Mouse (Mus musculus): ENCODE data around the gene Tjp2. TPM values are rescaled to one million over a fixed set of nuclear protein-coding genes. Genes with fewer than 3 reads are reported as not detected.
A peak's percentile ranks its signal among the peaks of the same experiment; 100 is the strongest.

Tjp2 gene
- polyA plus RNA-seq, 1 experiment, result 19.3 TPM

DNA sequence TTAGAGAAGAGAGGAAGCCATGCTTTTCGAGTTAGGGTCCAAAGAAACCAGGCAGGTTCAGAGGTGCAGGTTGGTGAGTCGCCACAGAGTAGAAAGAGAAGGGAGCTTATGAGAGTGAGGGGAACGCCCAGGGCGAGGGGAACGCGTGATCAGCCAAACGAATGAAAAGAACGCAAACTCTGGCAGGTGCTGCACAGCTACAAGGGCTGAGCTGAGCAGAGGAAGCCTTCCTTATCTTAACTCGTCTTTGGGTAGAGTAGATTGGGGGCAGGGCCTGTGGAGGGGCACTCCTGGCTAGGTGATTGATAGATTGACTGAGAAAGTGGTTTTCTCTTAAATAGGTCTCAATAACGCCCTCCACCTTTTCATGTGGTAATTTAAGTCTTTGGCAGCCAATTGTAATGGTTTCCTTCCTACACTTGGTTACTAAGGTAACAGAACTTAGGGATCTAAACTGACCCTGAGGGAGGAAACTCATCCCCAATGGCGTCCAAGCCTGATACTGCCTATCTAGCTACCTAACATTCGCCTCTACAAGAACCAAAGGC, 160.4 kb downstream of the Tjp2 start:
- Histone ChIP-seq H3K27me3 (ENCODE audit: control insufficient read depth, insufficient read depth, low read length) (no peaks in the 10 kb centered on the region), H3K27ac (ENCODE audit: control insufficient read depth, insufficient read depth, low read depth, low read length) (peak overlapping the region; percentile 61), H3K4me3 (ENCODE audit: control insufficient read depth, low read depth, low read length) (peak overlapping the region; percentile 78), H3K36me3 (ENCODE audit: control insufficient read depth, insufficient read depth, low read length) (no peaks in the 10 kb centered on the region), H3K4me1 (ENCODE audit: control insufficient read depth, insufficient read depth, low read length) (peaks cover 10% of the 10 kb centered on the region)
- TF ChIP-seq POLR2A (IDR thresholded peaks at IDR 0.05; ENCODE audit: control insufficient read depth, low read depth, low read length), result 0 out of 2 replicates have a peak, but pooled peaks have one; percentile 17
- no peak for TF ChIP-seq CTCF (IDR thresholded peaks at IDR 0.05; ENCODE audit: control insufficient read depth, insufficient read depth, insufficient replicate concordance, low read depth, low read length)

DNA sequence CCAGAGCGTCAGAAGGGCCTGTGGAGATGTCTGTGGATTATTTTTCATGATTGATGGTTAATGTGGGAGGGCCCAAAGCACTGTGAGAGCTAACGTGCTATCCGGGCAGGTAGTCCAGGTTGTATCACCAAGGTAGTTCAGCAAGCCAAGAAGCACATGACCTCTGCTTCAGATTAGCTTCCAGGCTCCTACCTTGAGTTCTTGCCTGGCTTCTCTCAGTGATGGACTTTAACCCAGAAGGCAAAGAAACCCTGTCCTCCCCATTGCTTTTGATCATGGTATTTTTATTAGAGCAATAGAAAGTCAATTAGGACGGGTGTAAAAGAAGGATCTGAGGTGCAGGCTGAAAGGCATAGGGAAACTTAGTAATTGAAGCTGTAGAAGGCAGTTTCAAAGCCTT, 161.2 kb downstream of the Tjp2 start:
- no peak for TF ChIP-seq POLR2A (IDR thresholded peaks at IDR 0.05; ENCODE audit: control insufficient read depth, low read depth, low read length)
- no peak for TF ChIP-seq CTCF (IDR thresholded peaks at IDR 0.05; ENCODE audit: control insufficient read depth, insufficient read depth, insufficient replicate concordance, low read depth, low read length)
- H3K36me3 ChIP-seq (ENCODE audit: control insufficient read depth, insufficient read depth, low read length), result no peaks in the 10 kb centered on the region

DNA sequence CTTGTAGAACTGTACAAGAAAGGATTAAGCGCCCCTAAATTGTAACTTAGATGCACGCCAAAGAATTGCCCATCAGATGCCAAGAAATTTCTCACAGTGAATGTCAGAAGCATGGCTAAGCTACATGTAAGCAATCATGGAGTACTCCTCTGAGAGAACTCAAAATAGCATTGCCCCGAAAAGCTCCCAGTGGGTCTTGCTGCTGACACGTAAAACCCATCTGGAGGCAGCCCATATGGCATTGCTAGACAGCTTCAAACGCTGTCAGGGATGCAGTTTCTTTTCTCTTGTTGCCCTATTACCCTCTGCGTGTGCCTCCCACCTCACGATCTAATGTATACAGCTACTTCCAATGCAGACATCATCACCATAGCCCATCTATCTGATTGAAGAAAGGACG, 166.0 kb downstream of the Tjp2 start:
- TF ChIP-seq POLR2A (IDR thresholded peaks at IDR 0.05; ENCODE audit: control insufficient read depth, low read depth, low read length) (no peak), CTCF (IDR thresholded peaks at IDR 0.05; ENCODE audit: control insufficient read depth, insufficient read depth, insufficient replicate concordance, low read depth, low read length) (no peak)
- no peak overlapping the region for H3K4me3 ChIP-seq (ENCODE audit: control insufficient read depth, low read depth, low read length)
- H3K27me3 ChIP-seq (ENCODE audit: control insufficient read depth, insufficient read depth, low read length), result no peaks in the 10 kb centered on the region
- H3K4me1 ChIP-seq (ENCODE audit: control insufficient read depth, insufficient read depth, low read length), result no peaks in the 10 kb centered on the region
- no peak overlapping the region for H3K27ac ChIP-seq (ENCODE audit: control insufficient read depth, insufficient read depth, low read depth, low read length)
- no peaks in the 10 kb centered on the region for H3K36me3 ChIP-seq (ENCODE audit: control insufficient read depth, insufficient read depth, low read length)

More for the DNA sequence above, 161.2 kb downstream of the Tjp2 start:
- H3K27me3 ChIP-seq (ENCODE audit: control insufficient read depth, insufficient read depth, low read length), result no peaks in the 10 kb centered on the region
- no peak overlapping the region for H3K27ac ChIP-seq (ENCODE audit: control insufficient read depth, insufficient read depth, low read depth, low read length)
- H3K4me1 ChIP-seq (ENCODE audit: control insufficient read depth, insufficient read depth, low read length), result peaks cover 10% of the 10 kb centered on the region
- H3K4me3 ChIP-seq (ENCODE audit: control insufficient read depth, low read depth, low read length), result no peak overlapping the region

DNA sequence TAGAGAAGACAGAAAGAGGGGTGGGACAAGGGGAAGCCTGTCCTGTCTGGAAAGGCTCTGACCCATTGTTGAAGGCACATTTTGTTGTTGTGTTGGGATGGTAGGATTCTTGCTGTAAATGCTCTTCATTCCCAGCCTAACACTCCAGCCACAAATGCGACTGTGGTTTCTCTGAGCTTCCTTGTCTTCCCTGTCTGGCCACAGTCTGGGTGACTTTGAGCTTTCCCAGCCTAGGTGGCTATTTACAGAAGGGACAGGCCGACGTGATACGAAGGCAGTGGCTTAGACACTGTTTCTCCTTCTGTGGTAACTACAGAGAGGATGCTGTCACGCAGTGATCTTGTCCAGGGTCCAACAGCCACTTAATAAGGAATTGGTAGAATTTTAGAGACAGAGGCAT, 166.8 kb downstream of the Tjp2 start:
- no peak for TF ChIP-seq POLR2A (IDR thresholded peaks at IDR 0.05; ENCODE audit: control insufficient read depth, low read depth, low read length)
- TF ChIP-seq CTCF (IDR thresholded peaks at IDR 0.05; ENCODE audit: control insufficient read depth, insufficient read depth, insufficient replicate concordance, low read depth, low read length), result no peak
- Histone ChIP-seq H3K4me3 (ENCODE audit: control insufficient read depth, low read depth, low read length) (no peak overlapping the region), H3K27me3 (ENCODE audit: control insufficient read depth, insufficient read depth, low read length) (no peaks in the 10 kb centered on the region), H3K4me1 (ENCODE audit: control insufficient read depth, insufficient read depth, low read length) (no peaks in the 10 kb centered on the region), H3K27ac (ENCODE audit: control insufficient read depth, insufficient read depth, low read depth, low read length) (no peak overlapping the region), H3K36me3 (ENCODE audit: control insufficient read depth, insufficient read depth, low read length) (no peaks in the 10 kb centered on the region)

DNA sequence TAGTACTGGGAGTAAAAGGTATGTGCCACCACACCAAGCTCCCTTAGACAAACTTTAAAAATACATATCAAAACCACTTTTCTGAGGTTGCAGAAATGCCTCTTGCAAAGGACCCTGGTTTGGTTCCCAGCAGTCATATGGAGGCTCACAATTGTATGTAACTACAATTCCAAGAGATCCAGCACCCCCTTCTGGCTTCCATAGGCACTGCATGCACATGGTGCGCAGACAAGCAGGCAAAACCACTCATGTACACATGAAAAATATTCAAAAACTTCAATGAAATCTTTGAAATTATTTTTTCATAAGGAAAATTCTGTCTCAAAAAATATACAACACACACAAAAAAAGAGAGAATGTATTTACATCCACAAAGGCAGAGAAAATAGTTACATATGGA, 167.9 kb downstream of the Tjp2 start:
- Histone ChIP-seq H3K36me3 (ENCODE audit: control insufficient read depth, insufficient read depth, low read length) (no peaks in the 10 kb centered on the region), H3K4me1 (ENCODE audit: control insufficient read depth, insufficient read depth, low read length) (no peaks in the 10 kb centered on the region), H3K4me3 (ENCODE audit: control insufficient read depth, low read depth, low read length) (no peak overlapping the region), H3K27ac (ENCODE audit: control insufficient read depth, insufficient read depth, low read depth, low read length) (no peak overlapping the region), H3K27me3 (ENCODE audit: control insufficient read depth, insufficient read depth, low read length) (no peaks in the 10 kb centered on the region)
- TF ChIP-seq CTCF (IDR thresholded peaks at IDR 0.05; ENCODE audit: control insufficient read depth, insufficient read depth, insufficient replicate concordance, low read depth, low read length) (peak; percentile 39; the same call in 1 of the 2 replicates), POLR2A (IDR thresholded peaks at IDR 0.05; ENCODE audit: control insufficient read depth, low read depth, low read length) (no peak)

DNA sequence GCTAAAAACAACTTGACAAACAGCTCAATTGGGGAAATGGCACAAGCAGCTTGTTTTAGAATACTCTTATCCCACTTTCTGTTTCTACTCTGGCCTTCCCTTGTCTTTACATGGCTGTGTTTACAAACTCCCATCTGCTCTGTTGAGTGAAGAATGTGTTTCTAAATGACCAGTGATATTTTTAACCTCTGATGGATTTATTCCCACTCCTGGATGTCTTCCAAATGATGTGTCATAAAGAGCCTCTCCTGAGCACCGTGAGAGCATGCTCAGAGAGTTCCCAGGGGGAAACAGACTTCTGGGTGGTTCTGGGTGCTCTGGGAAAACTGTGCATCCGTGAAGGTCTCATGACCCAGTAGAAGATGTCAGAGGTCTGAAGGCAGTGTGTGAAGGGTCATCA, 169.9 kb downstream of the Tjp2 start:
- Histone ChIP-seq H3K36me3 (ENCODE audit: control insufficient read depth, insufficient read depth, low read length) (no peaks in the 10 kb centered on the region), H3K4me3 (ENCODE audit: control insufficient read depth, low read depth, low read length) (no peak overlapping the region), H3K27me3 (ENCODE audit: control insufficient read depth, insufficient read depth, low read length) (no peaks in the 10 kb centered on the region), H3K4me1 (ENCODE audit: control insufficient read depth, insufficient read depth, low read length) (no peaks in the 10 kb centered on the region), H3K27ac (ENCODE audit: control insufficient read depth, insufficient read depth, low read depth, low read length) (no peak overlapping the region)
- TF ChIP-seq CTCF (IDR thresholded peaks at IDR 0.05; ENCODE audit: control insufficient read depth, insufficient read depth, insufficient replicate concordance, low read depth, low read length), result no peak

DNA sequence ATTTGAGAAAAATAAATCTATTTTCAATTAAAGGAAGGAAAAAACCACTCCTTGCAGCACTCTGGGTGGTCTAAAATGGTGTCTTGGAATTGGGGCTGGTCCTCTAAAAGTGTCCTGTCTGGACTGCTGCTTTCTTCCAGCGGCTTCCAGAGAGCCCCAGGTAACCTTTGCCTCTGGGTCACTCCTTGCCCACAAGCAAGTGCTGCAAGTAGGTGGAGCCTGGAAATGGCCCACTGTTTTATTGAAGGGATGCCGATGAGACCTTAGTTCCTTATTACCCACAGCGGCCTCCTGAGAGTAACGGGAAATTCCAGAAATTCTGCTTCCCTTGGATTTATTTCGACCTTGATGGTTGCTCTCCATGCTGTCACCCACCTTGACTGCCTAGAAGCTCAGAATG, 170.6 kb downstream of the Tjp2 start:
- no peaks in the 10 kb centered on the region for H3K36me3 ChIP-seq (ENCODE audit: control insufficient read depth, insufficient read depth, low read length)
- no peak overlapping the region for H3K4me3 ChIP-seq (ENCODE audit: control insufficient read depth, low read depth, low read length)
- H3K27ac ChIP-seq (ENCODE audit: control insufficient read depth, insufficient read depth, low read depth, low read length), result no peak overlapping the region
- no peak for TF ChIP-seq CTCF (IDR thresholded peaks at IDR 0.05; ENCODE audit: control insufficient read depth, insufficient read depth, insufficient replicate concordance, low read depth, low read length)
- no peak for TF ChIP-seq POLR2A (IDR thresholded peaks at IDR 0.05; ENCODE audit: control insufficient read depth, low read depth, low read length)
- H3K4me1 ChIP-seq (ENCODE audit: control insufficient read depth, insufficient read depth, low read length), result no peaks in the 10 kb centered on the region
- H3K27me3 ChIP-seq (ENCODE audit: control insufficient read depth, insufficient read depth, low read length), result no peaks in the 10 kb centered on the region

DNA sequence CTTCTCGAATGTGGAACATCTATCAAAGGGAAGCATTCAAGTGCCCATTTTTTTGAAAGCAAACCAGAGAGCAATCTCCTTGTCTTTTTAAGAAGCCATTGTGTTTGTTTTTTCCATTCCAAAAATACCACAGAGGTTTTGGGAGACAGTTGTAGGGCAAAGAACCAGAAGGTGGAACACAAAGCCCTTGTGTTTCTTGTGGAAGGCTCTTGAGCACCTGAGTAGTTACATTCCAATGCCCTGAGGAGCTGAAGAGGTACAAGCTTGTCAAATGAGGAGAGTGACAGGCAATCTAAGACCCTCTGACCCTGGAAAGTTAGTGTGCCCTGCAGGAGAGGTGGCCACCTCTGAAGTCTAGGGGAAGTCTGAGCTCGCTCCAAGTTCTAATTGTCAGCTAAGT, 174.3 kb downstream of the Tjp2 start:
- no peak overlapping the region for H3K27ac ChIP-seq (ENCODE audit: control insufficient read depth, insufficient read depth, low read depth, low read length)
- H3K4me1 ChIP-seq (ENCODE audit: control insufficient read depth, insufficient read depth, low read length), result peaks cover 2% of the 10 kb centered on the region; the same call in 1 of the 2 replicates
- no peaks in the 10 kb centered on the region for H3K36me3 ChIP-seq (ENCODE audit: control insufficient read depth, insufficient read depth, low read length)
- TF ChIP-seq POLR2A (IDR thresholded peaks at IDR 0.05; ENCODE audit: control insufficient read depth, low read depth, low read length), result no peak
- no peak for TF ChIP-seq CTCF (IDR thresholded peaks at IDR 0.05; ENCODE audit: control insufficient read depth, insufficient read depth, insufficient replicate concordance, low read depth, low read length)
- H3K27me3 ChIP-seq (ENCODE audit: control insufficient read depth, insufficient read depth, low read length), result no peaks in the 10 kb centered on the region
- no peak overlapping the region for H3K4me3 ChIP-seq (ENCODE audit: control insufficient read depth, low read depth, low read length)

Data from testis, adult 2 months (tissue).